Mouse (Mus musculus) C2C12 (cell line): ENCODE results near the gene Klk13.

Experiments
- CEBPB ChIP-seq: IDR thresholded peaks from one replicate; pipeline ENCODE4 v1.6.1; 2011; ENCODE audit warnings: low read depth, mild to moderate bottlenecking, control low read depth, moderate library complexity
- CTCF ChIP-seq: IDR thresholded peaks from one replicate; pipeline ENCODE4 v1.5.1; 2011; ENCODE audit not compliant: control insufficient read depth, insufficient read depth, insufficient read length
- FOSL1 ChIP-seq: IDR thresholded peaks from one replicate; pipeline ENCODE4 v1.8.0; 2011; ENCODE audit warnings: mild to moderate bottlenecking, low read length; ENCODE audit not compliant: poor library complexity, insufficient read depth, severe bottlenecking
- MAX ChIP-seq: IDR thresholded peaks from one replicate; pipeline ENCODE4 v1.6.1; 2011; ENCODE audit warnings: mild to moderate bottlenecking, control low read depth
- MYOD1 ChIP-seq: IDR thresholded peaks from one replicate; pipeline ENCODE4 v1.6.1; 2011; ENCODE audit warnings: low read depth; ENCODE audit not compliant: control insufficient read depth, insufficient read length
- MYOG ChIP-seq: IDR thresholded peaks from one replicate; pipeline ENCODE4 v1.6.1; 2011; ENCODE audit not compliant: control insufficient read depth, insufficient read length; ENCODE audit errors: extremely low read depth
- USF1 ChIP-seq: IDR thresholded peaks from one replicate; pipeline ENCODE4 v1.6.1; 2011; ENCODE audit warnings: low read depth, mild to moderate bottlenecking, control low read depth, moderate library complexity

DNA sequence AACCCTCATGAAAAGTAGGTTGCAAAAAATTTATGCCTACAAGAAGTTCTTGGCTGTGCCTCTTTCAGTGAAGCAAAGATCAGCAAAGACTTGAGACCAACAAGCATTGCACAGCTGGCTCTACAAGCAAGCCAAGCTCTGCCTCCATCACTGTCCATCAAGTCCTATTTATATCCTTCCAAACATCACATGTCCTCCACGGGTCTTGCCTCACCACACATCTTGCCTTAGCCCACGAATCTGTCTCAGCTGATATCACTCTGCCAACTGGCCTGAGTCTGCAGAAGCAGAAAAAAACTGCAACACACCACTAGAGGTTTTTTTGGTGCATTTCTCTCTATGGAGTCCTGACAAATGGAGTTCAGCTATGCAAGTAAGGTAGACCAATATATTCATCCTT lies 40.4 kb downstream of the Klk13 start:
- TF ChIP-seq CEBPB (no peak), USF1 (no peak), CTCF (no peak), MAX (no peak), MYOD1 (no peak), MYOG (no peak), FOSL1 (no peak)
